Mouse (Mus musculus) bone marrow macrophage, adult 2 months (primary cell): Measurements from ENCODE around the gene Gm10273.

Source experiments
- CTCF ChIP-seq: IDR thresholded peaks from 2 replicates; pipeline ENCODE4 v1.5.1; 2012; ENCODE audit warnings: low read depth, mild to moderate bottlenecking, low read length, moderate library complexity
- POLR2A ChIP-seq: IDR thresholded peaks from 2 replicates; pipeline ENCODE4 v1.6.1; 2012; ENCODE audit warnings: mild to moderate bottlenecking, low read depth, low read length, borderline replicate concordance

DNA sequence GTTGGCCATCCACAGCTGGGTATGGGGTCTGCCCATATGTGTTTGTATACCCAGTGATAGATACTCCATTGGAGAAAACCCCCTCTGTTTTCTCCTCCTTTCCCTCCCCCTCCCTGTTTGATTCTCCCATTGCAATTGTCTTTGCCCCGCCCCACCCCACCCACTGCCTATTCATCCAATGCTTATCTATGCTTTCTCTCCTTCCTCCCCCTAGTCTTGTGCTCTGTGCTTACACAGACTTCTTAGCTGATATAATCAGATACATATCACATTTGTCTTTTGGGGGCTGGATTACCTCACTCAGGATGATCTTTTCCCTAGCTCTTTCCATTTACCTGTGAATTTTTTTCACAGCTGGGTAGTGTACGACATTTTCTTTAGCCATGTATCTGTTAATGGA, 48.9 kb upstream of the Gm10273 start:
- TF ChIP-seq CTCF (no peak), POLR2A (no peak)
